Mouse (Mus musculus): Measurements from ENCODE around the gene Cep112. TPM values are rescaled to one million over a fixed set of nuclear protein-coding genes. Genes with fewer than 3 reads are reported as not detected.

Cep112 gene
- polyA plus RNA-seq, 1 experiment from 2014 or later, result 22.4 TPM

DNA sequence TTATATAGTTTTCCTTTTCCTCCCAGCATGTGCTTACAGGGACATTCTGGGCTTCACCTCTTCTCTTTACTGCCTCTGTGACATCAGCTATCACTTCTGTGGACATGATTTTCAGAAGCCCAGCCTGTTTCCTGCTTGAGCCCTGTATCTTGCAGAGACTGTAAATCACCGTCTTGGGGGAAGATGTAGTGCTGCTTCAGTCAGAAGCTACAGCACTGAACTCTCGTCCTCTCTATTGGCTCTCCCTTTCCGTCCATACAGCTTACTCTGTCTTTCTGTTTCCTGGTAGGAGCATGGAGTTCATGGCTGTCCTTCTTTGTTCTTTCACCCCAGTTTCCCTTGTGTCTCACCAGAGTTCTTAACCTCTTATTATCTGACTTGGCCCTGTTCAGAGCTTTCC is 352.2 kb downstream of the Cep112 start:
- no peak overlapping the region for H3K4me2 ChIP-seq
- no peak overlapping the region for H3K9ac ChIP-seq
- H3K27me3 ChIP-seq, result no peaks in the 10 kb centered on the region
- no peak overlapping the region for H3K4me3 ChIP-seq (replicated peaks)
- WGBS, result 67% methylated on average over 3 of the region's 3 CpGs
- peaks cover 23% of the 10 kb centered on the region for H3K4me1 ChIP-seq
- ATAC-seq (ENCODE audit: low FRiP score), result no peak
- no peaks in the 10 kb centered on the region for H3K36me3 ChIP-seq (replicated peaks)
- H3K9me3 ChIP-seq, result no peaks in the 10 kb centered on the region
- no peak overlapping the region for H3K27ac ChIP-seq

- Histone ChIP-seq H3K27ac (no peak overlapping the region), H3K9ac (no peak overlapping the region), H3K9me3 (no peaks in the 10 kb centered on the region), H3K4me2 (no peak overlapping the region), H3K27me3 (no peaks in the 10 kb centered on the region), H3K4me3 (replicated peaks) (no peak overlapping the region), H3K4me1 (peaks cover 16% of the 10 kb centered on the region), H3K36me3 (replicated peaks) (no peaks in the 10 kb centered on the region)
- ATAC-seq (ENCODE audit: low FRiP score), result peak; percentile 46; the same call in 1 of the 2 replicates
- WGBS, result 58% methylated on average over 15 of the region's 15 CpGs
These were observed 355.6 kb downstream of the Cep112 start for GRCm38 (mm10) chr11:108780271-108781250.

DNA sequence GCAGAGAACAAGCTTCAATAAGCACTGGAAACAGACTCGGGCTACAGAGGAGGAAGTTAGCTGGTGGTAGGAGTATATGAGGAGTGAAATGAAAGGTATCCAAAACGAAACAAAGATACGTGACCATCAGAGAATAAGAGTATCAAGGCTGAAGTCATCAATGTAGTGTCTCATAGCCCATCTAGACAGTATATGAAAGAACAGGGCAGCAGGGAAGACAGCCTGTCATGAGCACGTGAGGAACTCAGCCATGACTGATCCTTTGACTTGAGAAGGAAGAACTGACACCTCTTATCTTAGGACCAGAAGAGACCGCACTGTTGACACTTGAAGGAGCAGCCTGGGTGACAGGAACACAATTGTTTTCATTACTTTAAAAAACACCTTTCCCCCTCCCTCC is 373.4 kb downstream of the Cep112 start:
- H3K4me1 ChIP-seq, result peaks cover 15% of the 10 kb centered on the region

DNA sequence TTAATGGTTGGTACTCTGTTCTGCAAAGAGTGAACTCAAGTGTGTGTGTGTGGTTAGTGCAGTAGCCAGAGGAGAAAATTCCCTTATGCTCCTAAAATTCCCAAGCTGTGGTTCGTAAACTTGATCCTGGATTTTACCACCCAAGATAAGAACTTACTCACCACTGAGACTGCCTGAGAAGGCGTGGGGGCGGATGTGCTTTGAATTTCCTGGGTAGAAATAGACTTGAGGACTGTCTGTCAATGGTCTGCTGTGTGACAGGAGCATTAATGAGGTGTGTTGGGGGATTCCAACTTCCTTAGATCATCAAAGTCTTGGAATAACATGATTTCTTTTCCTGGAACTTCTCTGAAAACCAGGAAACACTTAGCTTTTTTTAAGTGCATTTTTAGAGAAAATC is 374.7 kb downstream of the Cep112 start:
- Histone ChIP-seq H3K4me1 (peaks cover 20% of the 10 kb centered on the region), H3K27ac (no peak overlapping the region)
- whole genome bisulfite sequencing, result 74% methylated on average over 3 of the region's 3 CpGs

More for the DNA sequence above, 373.4 kb downstream of the Cep112 start:
- H3K27ac ChIP-seq, result no peak overlapping the region
- WGBS, result 84% methylated on average over 5 of the region's 5 CpGs
- no peak overlapping the region for H3K9ac ChIP-seq
- H3K36me3 ChIP-seq (replicated peaks), result no peaks in the 10 kb centered on the region
- no peak for ATAC-seq (ENCODE audit: low FRiP score)
- H3K9me3 ChIP-seq, result no peaks in the 10 kb centered on the region
- no peak overlapping the region for H3K4me3 ChIP-seq (replicated peaks)
- no peaks in the 10 kb centered on the region for H3K27me3 ChIP-seq
- no peak overlapping the region for H3K4me2 ChIP-seq

GRCm38 (mm10) chr11:108804030-108804429 is 379.0 kb downstream of the Cep112 start:
- ATAC-seq (ENCODE audit: low FRiP score), result no peak
- H3K4me2 ChIP-seq, result no peak overlapping the region
- H3K27me3 ChIP-seq, result no peaks in the 10 kb centered on the region
- H3K4me3 ChIP-seq (replicated peaks), result no peak overlapping the region
- no peak overlapping the region for H3K9ac ChIP-seq
- H3K4me1 ChIP-seq, result peaks cover 15% of the 10 kb centered on the region
- H3K27ac ChIP-seq, result no peak overlapping the region
- H3K36me3 ChIP-seq (replicated peaks), result no peaks in the 10 kb centered on the region
- no peaks in the 10 kb centered on the region for H3K9me3 ChIP-seq
- 74% methylated on average over 3 of the region's 3 CpGs for WGBS

More for the DNA sequence above, 374.7 kb downstream of the Cep112 start:
- Histone ChIP-seq H3K9ac (no peak overlapping the region), H3K9me3 (no peaks in the 10 kb centered on the region), H3K27me3 (no peaks in the 10 kb centered on the region), H3K4me3 (replicated peaks) (no peak overlapping the region), H3K36me3 (replicated peaks) (no peaks in the 10 kb centered on the region), H3K4me2 (no peak overlapping the region)
- no peak for ATAC-seq (ENCODE audit: low FRiP score)

DNA sequence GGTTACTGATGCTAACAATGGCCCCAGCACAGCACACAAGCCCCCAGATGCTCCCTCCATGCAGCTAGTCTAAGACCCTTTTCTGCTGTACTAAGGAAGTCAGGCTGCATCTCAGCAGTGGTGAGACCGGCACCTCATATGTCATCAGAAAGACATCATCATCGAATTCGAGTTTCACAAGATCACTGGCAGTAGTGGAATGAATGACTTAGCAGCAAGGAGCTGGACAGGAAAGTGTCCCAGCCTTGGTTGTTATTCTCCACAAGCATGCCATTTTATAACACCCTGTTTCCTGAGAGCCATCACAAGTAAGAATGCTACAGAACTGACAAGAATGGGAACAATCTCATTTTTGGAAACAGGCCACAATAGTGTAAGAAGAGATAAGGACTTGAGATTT is 381.0 kb downstream of the Cep112 start:
- no peak overlapping the region for H3K4me2 ChIP-seq
- peaks cover 15% of the 10 kb centered on the region for H3K4me1 ChIP-seq
- H3K9me3 ChIP-seq, result no peaks in the 10 kb centered on the region
- H3K27ac ChIP-seq, result no peak overlapping the region
- no peak for ATAC-seq (ENCODE audit: low FRiP score)
- H3K27me3 ChIP-seq, result no peaks in the 10 kb centered on the region
- 78% methylated on average over 3 of the region's 3 CpGs for WGBS
- H3K4me3 ChIP-seq (replicated peaks), result no peak overlapping the region
- H3K9ac ChIP-seq, result no peak overlapping the region
- no peaks in the 10 kb centered on the region for H3K36me3 ChIP-seq (replicated peaks)

GRCm38 (mm10) chr11:108809626-108810025 is 384.6 kb downstream of the Cep112 start:
- Histone ChIP-seq H3K27me3 (no peaks in the 10 kb centered on the region), H3K9ac (no peak overlapping the region), H3K4me1 (peaks cover 4% of the 10 kb centered on the region; the same call in 1 of the 2 replicates), H3K4me3 (replicated peaks) (no peak overlapping the region), H3K4me2 (no peak overlapping the region), H3K27ac (no peak overlapping the region), H3K9me3 (no peaks in the 10 kb centered on the region), H3K36me3 (replicated peaks) (no peaks in the 10 kb centered on the region)
- no peak for ATAC-seq (ENCODE audit: low FRiP score)
- 90% methylated on average over 3 of the region's 3 CpGs for WGBS

GRCm38 (mm10) chr11:108821771-108822170 is 396.8 kb downstream of the Cep112 start:
- H3K27me3 ChIP-seq, result no peaks in the 10 kb centered on the region
- no peak overlapping the region for H3K27ac ChIP-seq
- no peak overlapping the region for H3K4me2 ChIP-seq
- no peak overlapping the region for H3K4me3 ChIP-seq (replicated peaks)
- H3K4me1 ChIP-seq, result peaks cover 6% of the 10 kb centered on the region
- 47% methylated on average over 4 of the region's 4 CpGs for WGBS
- ATAC-seq (ENCODE audit: low FRiP score), result no peak
- H3K36me3 ChIP-seq (replicated peaks), result no peaks in the 10 kb centered on the region
- no peaks in the 10 kb centered on the region for H3K9me3 ChIP-seq
- H3K9ac ChIP-seq, result no peak overlapping the region

DNA sequence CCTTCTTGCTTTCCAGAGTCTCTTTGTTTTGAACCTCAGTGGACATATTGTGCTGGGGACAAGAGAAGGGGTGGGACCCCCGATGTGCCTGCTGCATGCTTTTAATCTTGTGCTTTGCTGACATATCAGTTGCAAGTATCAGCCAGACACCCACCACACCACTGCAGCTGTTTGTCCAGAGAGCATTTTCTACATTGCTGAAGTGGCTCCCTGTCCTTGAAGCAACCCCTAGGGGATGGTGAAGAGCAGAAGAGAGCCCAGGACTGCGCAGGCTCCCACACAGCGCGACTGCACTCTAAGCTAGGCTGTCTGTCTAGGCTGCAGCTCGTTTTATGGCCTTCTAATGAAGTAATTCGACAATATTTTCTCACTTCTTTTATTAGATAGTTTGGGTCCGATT is 397.3 kb downstream of the Cep112 start:
- Histone ChIP-seq H3K9ac (no peak overlapping the region), H3K27me3 (no peaks in the 10 kb centered on the region), H3K36me3 (replicated peaks) (no peaks in the 10 kb centered on the region), H3K4me1 (peaks cover 6% of the 10 kb centered on the region), H3K4me2 (no peak overlapping the region), H3K9me3 (no peaks in the 10 kb centered on the region), H3K4me3 (replicated peaks) (no peak overlapping the region), H3K27ac (no peak overlapping the region)
- no peak for ATAC-seq (ENCODE audit: low FRiP score)
- WGBS, result 66% methylated on average over 7 of the region's 7 CpGs

DNA sequence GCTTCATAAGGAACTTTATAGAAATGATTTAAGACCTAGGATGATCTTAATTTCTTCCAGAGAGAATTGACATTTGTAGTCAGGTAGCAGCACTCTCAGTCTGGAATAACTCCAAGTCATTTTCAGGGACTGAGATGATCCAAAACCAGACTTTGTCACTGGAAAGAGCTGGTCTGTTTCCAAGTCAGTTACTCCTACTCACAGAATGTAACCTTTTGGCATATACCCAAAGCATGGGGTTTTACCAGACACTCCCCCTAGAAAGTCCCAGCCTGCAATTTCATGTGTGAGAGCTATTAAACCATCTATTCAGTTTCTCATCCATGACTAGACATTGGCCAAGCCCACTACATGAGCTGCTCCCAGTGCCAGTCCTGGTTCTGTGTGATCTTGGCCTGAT is 402.3 kb downstream of the Cep112 start:
- Histone ChIP-seq H3K9ac (no peak overlapping the region), H3K36me3 (replicated peaks) (no peaks in the 10 kb centered on the region), H3K27ac (no peak overlapping the region), H3K9me3 (no peaks in the 10 kb centered on the region), H3K4me3 (replicated peaks) (no peak overlapping the region), H3K4me2 (no peak overlapping the region), H3K4me1 (peaks cover under 1% of the 10 kb centered on the region; the same call in 1 of the 2 replicates), H3K27me3 (no peaks in the 10 kb centered on the region)
- ATAC-seq (ENCODE audit: low FRiP score), result no peak

DNA sequence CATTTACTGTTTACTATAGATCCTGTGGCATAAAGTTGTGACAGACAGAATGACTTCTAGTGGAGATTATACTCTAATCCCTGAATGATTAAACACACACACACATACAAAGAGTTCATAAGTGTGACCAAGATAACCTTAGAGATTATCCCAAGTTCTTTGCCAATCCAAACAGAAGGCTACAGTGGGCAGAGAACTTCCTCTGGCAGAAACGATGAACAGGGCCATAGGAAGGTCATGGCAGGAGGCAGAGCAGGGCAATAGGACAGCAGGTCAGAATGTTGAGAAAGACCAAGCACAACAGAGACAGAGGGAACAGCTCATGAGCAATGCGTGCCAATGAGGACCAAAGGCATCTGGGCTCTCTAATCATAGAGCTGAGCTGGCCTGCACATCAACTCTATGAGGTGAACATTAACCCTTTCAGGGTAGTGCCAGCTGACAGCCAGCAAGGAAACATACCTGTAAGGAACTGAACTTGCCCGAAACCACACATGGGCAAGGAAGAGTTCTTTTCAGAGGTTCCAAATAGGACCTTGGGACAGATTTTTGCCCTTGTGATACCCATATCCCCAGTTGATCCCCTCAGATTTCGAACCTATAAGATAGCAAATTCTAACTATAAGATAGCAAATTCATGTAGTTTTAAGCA is 403.5 kb downstream of the Cep112 start:
- H3K9ac ChIP-seq, result no peak overlapping the region
- no peak for ATAC-seq (ENCODE audit: low FRiP score)
- 83% methylated on average over 4 of the region's 4 CpGs for WGBS
- no peaks in the 10 kb centered on the region for H3K36me3 ChIP-seq (replicated peaks)
- no peaks in the 10 kb centered on the region for H3K4me1 ChIP-seq
- H3K27me3 ChIP-seq, result no peaks in the 10 kb centered on the region
- no peak overlapping the region for H3K4me2 ChIP-seq
- H3K9me3 ChIP-seq, result no peaks in the 10 kb centered on the region
- H3K4me3 ChIP-seq (replicated peaks), result no peak overlapping the region
- no peak overlapping the region for H3K27ac ChIP-seq

GRCm38 (mm10) chr11:108836706-108837105 is 411.7 kb downstream of the Cep112 start:
- Histone ChIP-seq H3K4me1 (peaks cover 19% of the 10 kb centered on the region), H3K4me3 (replicated peaks) (no peak overlapping the region), H3K9ac (no peak overlapping the region), H3K27me3 (no peaks in the 10 kb centered on the region), H3K27ac (no peak overlapping the region), H3K4me2 (no peak overlapping the region), H3K9me3 (no peaks in the 10 kb centered on the region), H3K36me3 (replicated peaks) (no peaks in the 10 kb centered on the region)
- no peak for ATAC-seq (ENCODE audit: low FRiP score)
- 33% methylated on average over 4 of the region's 4 CpGs for WGBS

Measured in forebrain, embryonic 12.5 days (tissue).